Mouse (Mus musculus) G1E (cell line): Measurements from ENCODE around the gene Gm28778.

Source experiments
- CTCF ChIP-seq: IDR thresholded peaks from 2 replicates; pipeline ENCODE4 v1.5.1; 2012; ENCODE audit warnings: low read depth, low read length, inconsistent platforms, mixed read lengths
- GATA1 ChIP-seq: IDR thresholded peaks from 2 replicates; pipeline ENCODE4 v1.6.1; 2012; ENCODE audit warnings: borderline replicate concordance, low read length, inconsistent platforms, mixed read lengths
- POLR2AphosphoS5 ChIP-seq: IDR thresholded peaks from 2 replicates; pipeline ENCODE4 v1.6.1; 2012; ENCODE audit warnings: low read depth, low read length, inconsistent platforms; ENCODE audit not compliant: insufficient replicate concordance
- TAL1 ChIP-seq: conservative IDR thresholded peaks from 2 replicates; pipeline ENCODE4 v1.6.1; 2012; ENCODE audit warnings: low read depth, low read length, inconsistent platforms, mixed read lengths

DNA sequence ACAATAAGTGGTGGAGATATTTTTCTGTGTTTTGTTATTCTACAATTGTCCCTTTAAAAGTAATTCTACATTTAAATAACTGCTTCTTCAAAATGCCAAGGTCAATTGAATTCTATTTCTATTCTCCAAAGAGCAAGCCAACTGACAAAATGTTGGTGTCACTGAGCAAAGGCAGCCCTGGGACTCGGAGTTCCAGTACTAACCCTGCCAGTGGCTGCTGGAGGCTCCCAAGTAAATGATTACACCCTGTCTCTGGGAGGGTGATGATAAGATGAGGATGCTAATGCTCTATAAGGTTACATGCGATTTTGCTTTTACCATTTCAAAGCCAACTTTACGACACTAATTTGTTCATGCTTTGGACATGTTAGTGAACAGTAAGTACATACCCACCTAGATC lies 27.0 kb upstream of the Gm28778 start:
- TF ChIP-seq CTCF (no peak), POLR2AphosphoS5 (no peak), GATA1 (no peak), TAL1 (no peak)
